Mouse (Mus musculus): ENCODE data around the gene Dlx3. TPM values are rescaled to one million over a fixed set of nuclear protein-coding genes. Genes with fewer than 3 reads are reported as not detected.

Dlx3 gene
- polyA plus RNA-seq, 1 experiment from 2014 or later = 0.27 TPM

GRCm38 (mm10) chr11:95109000-95109399, 10.9 kb upstream of the Dlx3 start:
- Histone ChIP-seq H3K27ac (no peak overlapping the region), H3K27me3 (peaks cover 12% of the 10 kb centered on the region), H3K36me3 (no peaks in the 10 kb centered on the region), H3K9me3 (no peaks in the 10 kb centered on the region), H3K4me2 (replicated peaks) (no peak overlapping the region), H3K9ac (replicated peaks) (no peak overlapping the region), H3K4me3 (replicated peaks) (no peak overlapping the region), H3K4me1 (replicated peaks) (peaks cover 16% of the 10 kb centered on the region)
- no peak for ATAC-seq
- 73% methylated on average over 2 of the region's 2 CpGs for WGBS

DNA sequence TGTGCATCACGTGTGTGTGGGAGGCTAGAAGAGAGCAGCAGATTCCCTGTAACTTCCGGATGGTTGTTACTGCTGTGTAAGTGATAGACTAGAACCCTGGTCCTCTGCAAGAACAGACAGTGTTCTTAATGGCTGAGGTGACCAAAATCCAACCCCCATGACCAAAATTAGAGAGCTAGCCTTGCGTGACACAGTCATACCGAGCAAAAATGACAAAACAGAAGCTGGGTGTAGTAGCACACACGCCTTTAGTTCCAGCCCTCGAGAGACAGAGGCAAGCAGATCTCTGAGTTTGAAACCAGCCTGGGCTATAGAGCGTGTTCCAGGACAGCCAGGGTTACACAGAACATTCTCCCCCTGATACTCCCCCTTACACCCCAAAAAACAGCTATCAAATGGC, 9.8 kb upstream of the Dlx3 start:
- Histone ChIP-seq H3K36me3 (no peaks in the 10 kb centered on the region), H3K4me3 (replicated peaks) (no peak overlapping the region), H3K4me2 (replicated peaks) (no peak overlapping the region), H3K27ac (no peak overlapping the region), H3K9me3 (no peaks in the 10 kb centered on the region), H3K27me3 (peaks cover 12% of the 10 kb centered on the region), H3K4me1 (replicated peaks) (peaks cover 15% of the 10 kb centered on the region), H3K9ac (replicated peaks) (no peak overlapping the region)
- ATAC-seq = no peak
- WGBS = 88% methylated on average over 7 of the region's 7 CpGs

- Histone ChIP-seq H3K36me3 (no peaks in the 10 kb centered on the region), H3K4me1 (replicated peaks) (peaks cover 28% of the 10 kb centered on the region), H3K27me3 (peaks cover 50% of the 10 kb centered on the region), H3K9me3 (no peaks in the 10 kb centered on the region), H3K27ac (no peak overlapping the region), H3K9ac (replicated peaks) (no peak overlapping the region), H3K4me3 (replicated peaks) (no peak overlapping the region), H3K4me2 (replicated peaks) (no peak overlapping the region)
- WGBS = 3% methylated on average over 6 of the region's 6 CpGs
- ATAC-seq = peak; percentile 67
Measured at GRCm38 (mm10) chr11:95117030-95117429, 2.9 kb upstream of the Dlx3 start.

- Histone ChIP-seq H3K4me3 (replicated peaks) (no peak overlapping the region), H3K9me3 (no peaks in the 10 kb centered on the region), H3K27ac (no peak overlapping the region), H3K27me3 (peaks cover 65% of the 10 kb centered on the region), H3K36me3 (no peaks in the 10 kb centered on the region), H3K4me1 (replicated peaks) (peaks cover 28% of the 10 kb centered on the region), H3K4me2 (replicated peaks) (0 out of 2 replicates have a peak overlapping the region, but pooled peaks have one; percentile 11), H3K9ac (replicated peaks) (no peak overlapping the region)
- 5% methylated on average over 8 of the region's 8 CpGs for WGBS
- ATAC-seq = no peak
Measured at GRCm38 (mm10) chr11:95118505-95118904, 1.4 kb upstream of the Dlx3 start.

DNA sequence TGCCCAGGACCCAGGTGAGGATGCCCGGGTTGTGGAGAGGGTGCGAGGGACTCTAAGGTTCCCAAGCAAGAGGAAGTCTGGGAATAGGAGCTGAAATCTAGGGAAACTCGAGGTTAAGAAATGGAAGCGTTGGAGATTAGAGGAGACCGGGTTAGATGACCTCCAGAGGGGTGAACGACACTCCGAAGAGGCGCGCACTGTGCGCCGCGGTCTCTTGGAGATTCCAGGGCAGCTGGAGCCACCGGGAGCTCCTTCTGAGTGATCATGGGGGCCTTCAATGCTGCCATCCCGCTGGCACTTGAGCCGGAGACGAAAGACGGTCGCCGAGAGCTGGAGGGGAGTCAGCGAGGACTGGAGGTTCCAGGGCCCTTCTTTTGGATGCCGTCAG, 708 bp downstream of the Dlx3 start:
- Histone ChIP-seq H3K4me3 (replicated peaks) (peak overlapping the region; percentile 42), H3K9ac (replicated peaks) (peak overlapping the region; percentile 21; the same call in 1 of the 2 replicates), H3K27ac (no peak overlapping the region), H3K4me1 (replicated peaks) (peaks cover 28% of the 10 kb centered on the region), H3K27me3 (peaks cover 86% of the 10 kb centered on the region), H3K4me2 (replicated peaks) (peak overlapping the region; percentile 62), H3K9me3 (no peaks in the 10 kb centered on the region), H3K36me3 (no peaks in the 10 kb centered on the region)
- under 1% methylated on average over 21 of the region's 21 CpGs for WGBS
- no peak for ATAC-seq

GRCm38 (mm10) chr11:95121161-95122099, 1.5 kb downstream of the Dlx3 start:
- Histone ChIP-seq H3K4me3 (replicated peaks) (peak overlapping the region; percentile 42), H3K36me3 (no peaks in the 10 kb centered on the region), H3K4me2 (replicated peaks) (peak overlapping the region; percentile 62), H3K9me3 (no peaks in the 10 kb centered on the region), H3K9ac (replicated peaks) (no peak overlapping the region), H3K27me3 (peaks cover 93% of the 10 kb centered on the region), H3K27ac (no peak overlapping the region), H3K4me1 (replicated peaks) (peaks cover 32% of the 10 kb centered on the region)
- ATAC-seq = no peak
- under 1% methylated on average over 56 of the region's 63 CpGs for WGBS

DNA sequence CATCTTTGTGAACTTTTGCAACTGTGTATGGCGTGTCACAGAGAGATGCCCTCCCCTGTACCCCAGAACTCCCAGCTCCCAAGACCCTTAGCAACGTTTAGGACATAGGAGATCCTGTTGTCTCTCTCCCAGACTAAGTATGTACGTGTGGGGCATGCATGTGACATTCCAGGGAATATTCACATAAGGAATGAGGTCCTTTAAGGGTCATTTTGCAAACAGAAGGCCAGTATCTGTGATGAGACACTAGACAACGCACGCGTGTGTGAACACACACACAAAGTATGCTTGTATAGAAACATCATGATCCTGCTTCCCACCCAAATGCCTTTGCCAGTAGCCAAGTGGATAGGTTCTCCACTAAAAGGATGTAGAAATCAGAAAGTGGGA, 2.2 kb downstream of the Dlx3 start:
- Histone ChIP-seq H3K27me3 (peaks cover 94% of the 10 kb centered on the region), H3K4me1 (replicated peaks) (peaks cover 37% of the 10 kb centered on the region), H3K27ac (no peak overlapping the region), H3K4me2 (replicated peaks) (no peak overlapping the region), H3K36me3 (no peaks in the 10 kb centered on the region), H3K9me3 (no peaks in the 10 kb centered on the region), H3K4me3 (replicated peaks) (peak overlapping the region; percentile 42; the same call in 1 of the 2 replicates), H3K9ac (replicated peaks) (no peak overlapping the region)
- no peak for ATAC-seq
- 21% methylated on average over 6 of the region's 6 CpGs for WGBS

GRCm38 (mm10) chr11:95125366-95125948, 5.5 kb downstream of the Dlx3 start:
- H3K4me3 ChIP-seq (replicated peaks) = no peak overlapping the region
- no peak overlapping the region for H3K9ac ChIP-seq (replicated peaks)
- peaks cover 24% of the 10 kb centered on the region for H3K4me1 ChIP-seq (replicated peaks)
- H3K4me2 ChIP-seq (replicated peaks) = no peak overlapping the region
- ATAC-seq = no peak
- WGBS = 29% methylated on average over 7 of the region's 7 CpGs
- H3K36me3 ChIP-seq = no peaks in the 10 kb centered on the region
- H3K9me3 ChIP-seq = no peaks in the 10 kb centered on the region
- peaks cover 89% of the 10 kb centered on the region for H3K27me3 ChIP-seq
- no peak overlapping the region for H3K27ac ChIP-seq

- Histone ChIP-seq H3K27me3 (peaks cover 81% of the 10 kb centered on the region), H3K4me1 (replicated peaks) (peaks cover 13% of the 10 kb centered on the region), H3K36me3 (no peaks in the 10 kb centered on the region), H3K4me3 (replicated peaks) (no peak overlapping the region; the same call in 1 of the 2 replicates), H3K9me3 (no peaks in the 10 kb centered on the region), H3K27ac (peak overlapping the region; percentile 47; the same call in 1 of the 2 replicates), H3K9ac (replicated peaks) (peak overlapping the region; percentile 36; the same call in 1 of the 2 replicates), H3K4me2 (replicated peaks) (peak overlapping the region; percentile 40)
- WGBS = 1% methylated on average over 20 of the region's 20 CpGs
- peak; percentile 75 for ATAC-seq
Measured at GRCm38 (mm10) chr11:95126272-95127245, 6.6 kb downstream of the Dlx3 start.

GRCm38 (mm10) chr11:95128359-95128758, 8.4 kb downstream of the Dlx3 start:
- no peak overlapping the region for H3K27ac ChIP-seq
- peaks cover 10% of the 10 kb centered on the region for H3K4me1 ChIP-seq (replicated peaks)
- ATAC-seq = no peak
- H3K9ac ChIP-seq (replicated peaks) = no peak overlapping the region
- 63% methylated on average over 11 of the region's 11 CpGs for WGBS
- no peaks in the 10 kb centered on the region for H3K36me3 ChIP-seq
- H3K27me3 ChIP-seq = peaks cover 63% of the 10 kb centered on the region
- H3K4me3 ChIP-seq (replicated peaks) = no peak overlapping the region
- H3K4me2 ChIP-seq (replicated peaks) = no peak overlapping the region
- no peaks in the 10 kb centered on the region for H3K9me3 ChIP-seq

- H3K27ac ChIP-seq = no peak overlapping the region
- WGBS = 80% methylated on average over 17 of the region's 17 CpGs
Measured at GRCm38 (mm10) chr11:95130668-95131252, 10.8 kb downstream of the Dlx3 start.

More at GRCm38 (mm10) chr11:95130668-95131252, 10.8 kb downstream of the Dlx3 start:
- no peaks in the 10 kb centered on the region for H3K9me3 ChIP-seq
- no peak overlapping the region for H3K4me3 ChIP-seq (replicated peaks)
- H3K9ac ChIP-seq (replicated peaks) = no peak overlapping the region
- H3K4me2 ChIP-seq (replicated peaks) = no peak overlapping the region
- peaks cover 43% of the 10 kb centered on the region for H3K27me3 ChIP-seq
- ATAC-seq = no peak
- no peaks in the 10 kb centered on the region for H3K36me3 ChIP-seq
- peaks cover 10% of the 10 kb centered on the region for H3K4me1 ChIP-seq (replicated peaks)

All from midbrain, embryonic 13.5 days (tissue).